Mouse (Mus musculus) heart, adult 2 months (tissue): ENCODE measurements around the gene Eif3b.
"Not testable (repeated sequence)": the region's sequence is repeated elsewhere in the genome, so short reads cannot be mapped to it uniquely, and the experiment has no call there.

Experiments
- CTCF ChIP-seq: fragments of 200-600 bp; IDR thresholded peaks from 2 replicates; pipeline ENCODE4 v1.8.1; 2022; ENCODE audit warnings: antibody characterized with exemption, mild to moderate bottlenecking, moderate library complexity
- EP300 ChIP-seq: fragments of 200-500 bp; IDR thresholded peaks from 2 replicates; pipeline ENCODE4 v1.6.1; 2011; ENCODE audit warnings: low read depth, low read length, control low read depth; ENCODE audit not compliant: insufficient read depth
- POLR2A ChIP-seq: fragments of 200-500 bp; IDR thresholded peaks from 2 replicates; pipeline ENCODE4 v1.6.1; 2011; ENCODE audit warnings: mild to moderate bottlenecking, low read depth, low read length, control low read depth; ENCODE audit not compliant: insufficient read depth

DNA sequence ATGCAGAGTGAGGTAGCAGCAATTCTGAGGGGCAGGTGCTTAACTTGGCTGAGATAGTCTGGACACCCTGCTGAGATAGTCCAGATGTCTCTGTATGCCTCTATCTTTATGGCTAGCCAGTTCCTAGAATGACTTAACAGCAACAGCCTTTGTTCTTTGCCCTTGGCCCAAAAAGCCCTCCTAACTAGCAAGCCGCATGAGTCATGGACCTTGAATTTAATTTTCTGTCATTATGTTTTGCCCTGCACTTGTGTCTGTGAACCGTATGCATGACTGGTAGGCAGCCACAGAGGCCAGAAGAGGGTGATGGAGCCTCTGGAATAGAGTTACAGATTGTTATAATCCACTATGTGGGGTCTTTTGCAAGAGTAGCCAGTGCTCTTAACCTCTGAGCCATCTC lies 44.0 kb downstream of the Eif3b start:
- not testable (repeated sequence) for TF ChIP-seq CTCF, POLR2A, EP300
